Mouse (Mus musculus): Measurements from ENCODE around the gene Cd200. TPM values are rescaled to one million over a fixed set of nuclear protein-coding genes. Genes with fewer than 3 reads are reported as not detected.
A peak's percentile ranks its signal among the peaks of the same experiment; 100 is the strongest.

The Cd200 gene
- polyA plus RNA-seq, 1 experiment from 2014 or later = 28.7 TPM

DNA sequence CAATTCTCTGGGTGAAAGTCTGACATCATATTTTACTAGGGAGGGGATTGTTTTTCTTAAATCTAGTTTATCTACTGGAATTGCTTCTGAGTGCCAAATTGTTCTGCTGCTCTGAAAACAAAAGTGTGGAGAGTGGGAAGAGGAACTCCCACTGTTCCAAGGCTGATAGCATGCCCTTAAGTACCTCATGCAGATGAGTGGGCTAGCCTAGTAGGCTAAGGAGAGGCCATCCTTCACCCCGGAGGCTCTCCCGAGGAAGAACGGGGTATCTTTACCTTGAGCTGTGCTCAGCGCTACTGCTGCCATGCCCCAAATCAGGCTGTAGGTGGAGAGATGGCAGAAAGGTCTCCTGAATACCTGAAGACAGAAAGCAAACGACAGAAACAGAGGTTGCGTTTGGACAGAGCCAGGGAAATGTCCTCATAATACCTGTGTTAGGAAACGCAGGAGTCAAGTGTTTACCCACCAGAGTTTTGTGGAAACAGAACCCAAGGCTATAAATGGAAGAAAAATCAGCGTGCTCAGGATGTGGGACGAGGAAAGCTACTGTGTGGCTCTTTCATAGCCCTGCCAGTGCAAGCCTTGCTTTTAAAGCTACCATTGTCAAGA, 8.8 kb downstream of the Cd200 start:
- WGBS = 36% methylated on average over 9 of the region's 9 CpGs
- Histone ChIP-seq H3K27ac (peak overlapping the region; percentile 67), H3K36me3 (no peaks in the 10 kb centered on the region), H3K4me3 (no peak overlapping the region), H3K9me3 (replicated peaks) (no peaks in the 10 kb centered on the region), H3K9ac (no peak overlapping the region), H3K4me2 (no peak overlapping the region), H3K4me1 (replicated peaks) (peaks cover 8% of the 10 kb centered on the region), H3K27me3 (no peaks in the 10 kb centered on the region)
- ATAC-seq (replicated peaks; ENCODE audit: insufficient number of reproducible peaks, insufficient read depth, low FRiP score, low read depth) = 0 out of 2 replicates have a peak, but pooled peaks have one; percentile 55

DNA sequence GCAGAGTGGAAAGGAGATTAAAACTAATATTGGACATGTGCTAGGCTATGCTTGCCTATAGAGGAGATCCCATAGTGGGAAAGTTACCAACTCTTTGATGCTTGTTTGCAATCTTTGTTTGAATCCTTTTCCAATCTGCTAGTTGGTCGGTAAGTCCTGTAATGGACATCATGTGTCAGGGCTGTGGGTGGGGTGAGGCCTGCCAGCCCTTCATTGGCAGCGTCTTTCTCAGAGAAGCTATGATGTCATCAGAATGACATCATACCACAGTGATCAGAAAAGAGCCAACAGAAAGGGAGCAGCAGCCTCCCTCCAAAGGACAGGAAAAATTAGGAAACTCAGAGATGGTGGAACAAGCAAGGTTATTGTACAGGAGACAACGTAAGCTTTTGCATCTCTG, 9.4 kb downstream of the Cd200 start:
- peaks cover 8% of the 10 kb centered on the region for H3K4me1 ChIP-seq (replicated peaks)
- H3K27ac ChIP-seq = no peak overlapping the region
- no peaks in the 10 kb centered on the region for H3K36me3 ChIP-seq
- no peaks in the 10 kb centered on the region for H3K9me3 ChIP-seq (replicated peaks)
- WGBS = 52% methylated on average over 3 of the region's 3 CpGs
- H3K9ac ChIP-seq = no peak overlapping the region
- ATAC-seq (replicated peaks; ENCODE audit: insufficient number of reproducible peaks, insufficient read depth, low FRiP score, low read depth) = no peak
- H3K27me3 ChIP-seq = no peaks in the 10 kb centered on the region
- H3K4me2 ChIP-seq = no peak overlapping the region
- H3K4me3 ChIP-seq = no peak overlapping the region

DNA sequence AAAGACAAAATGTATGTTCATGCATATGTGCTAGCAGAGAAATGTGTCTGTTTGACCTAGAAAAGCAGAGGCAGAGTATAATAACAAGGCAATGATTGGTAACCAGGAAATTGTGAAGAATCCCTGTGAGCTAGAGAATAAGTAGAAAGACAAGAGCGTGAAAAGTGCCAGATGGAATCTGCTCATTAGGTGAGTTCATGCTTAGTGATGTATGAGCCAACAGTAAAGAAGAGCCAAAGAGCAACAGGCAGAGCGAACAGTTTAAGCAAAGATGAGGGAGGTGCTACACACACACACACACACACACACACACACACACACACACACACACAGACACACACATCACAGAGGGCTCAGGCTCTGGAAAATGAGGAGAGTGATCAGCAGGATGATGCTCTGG, 11.4 kb downstream of the Cd200 start:
- Histone ChIP-seq H3K36me3 (no peaks in the 10 kb centered on the region), H3K27ac (no peak overlapping the region), H3K9me3 (replicated peaks) (no peaks in the 10 kb centered on the region), H3K9ac (no peak overlapping the region), H3K4me3 (no peak overlapping the region), H3K4me1 (replicated peaks) (peaks cover 8% of the 10 kb centered on the region), H3K4me2 (no peak overlapping the region), H3K27me3 (no peaks in the 10 kb centered on the region)
- ATAC-seq (replicated peaks; ENCODE audit: insufficient number of reproducible peaks, insufficient read depth, low FRiP score, low read depth) = no peak
- WGBS = 81% methylated on average over 2 of the region's 2 CpGs

DNA sequence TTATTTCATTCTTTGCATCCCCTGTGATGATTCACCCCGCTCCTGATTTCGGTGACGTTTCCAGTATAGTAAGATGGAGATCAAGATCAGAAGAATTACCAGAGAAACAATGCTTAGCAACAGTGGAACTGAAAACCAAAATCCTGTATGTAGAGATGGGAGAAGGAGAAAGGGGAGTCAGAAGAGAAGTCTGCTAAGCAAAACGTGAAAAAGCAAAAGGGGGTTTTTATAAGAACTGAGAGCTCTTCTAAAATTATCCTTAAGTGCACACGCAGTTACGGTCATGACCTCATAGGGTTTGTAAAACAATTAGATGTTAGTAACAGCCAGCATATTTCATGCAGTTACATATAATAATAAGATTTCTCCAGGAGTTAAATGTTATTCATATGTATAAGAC, 16.6 kb downstream of the Cd200 start:
- 87% methylated on average over 6 of the region's 6 CpGs for WGBS
- no peak for ATAC-seq (replicated peaks; ENCODE audit: insufficient number of reproducible peaks, insufficient read depth, low FRiP score, low read depth)

DNA sequence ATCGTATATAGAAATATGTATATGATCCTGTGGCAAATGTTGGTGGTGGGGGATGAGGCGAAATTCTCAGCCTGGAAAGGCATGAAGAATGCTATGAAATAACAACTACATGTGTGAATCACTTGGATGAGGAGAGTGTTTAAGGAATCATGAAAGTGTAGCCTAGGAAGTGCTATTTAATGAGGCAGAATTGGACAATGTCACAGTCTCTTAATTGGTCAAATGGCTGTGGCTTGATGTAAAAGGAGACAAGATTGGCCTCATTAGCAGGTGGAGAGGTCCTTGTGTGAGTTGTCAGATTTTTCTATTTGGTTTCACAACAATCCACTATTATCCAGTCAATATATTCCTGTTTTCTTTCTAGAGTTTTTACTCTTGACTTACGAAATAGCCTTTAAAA, 17.2 kb downstream of the Cd200 start:
- Histone ChIP-seq H3K9ac (no peak overlapping the region), H3K4me1 (replicated peaks) (no peaks in the 10 kb centered on the region), H3K4me3 (no peak overlapping the region), H3K4me2 (no peak overlapping the region), H3K27ac (no peak overlapping the region), H3K9me3 (replicated peaks) (no peaks in the 10 kb centered on the region), H3K27me3 (no peaks in the 10 kb centered on the region), H3K36me3 (no peaks in the 10 kb centered on the region)
- no peak for ATAC-seq (replicated peaks; ENCODE audit: insufficient number of reproducible peaks, insufficient read depth, low FRiP score, low read depth)
- WGBS = 91% methylated on average over 3 of the region's 3 CpGs

More for the DNA sequence above, 16.6 kb downstream of the Cd200 start:
- Histone ChIP-seq H3K4me1 (replicated peaks) (no peaks in the 10 kb centered on the region), H3K9ac (no peak overlapping the region), H3K4me2 (no peak overlapping the region), H3K27me3 (no peaks in the 10 kb centered on the region), H3K27ac (no peak overlapping the region), H3K36me3 (no peaks in the 10 kb centered on the region), H3K4me3 (no peak overlapping the region), H3K9me3 (replicated peaks) (no peaks in the 10 kb centered on the region)

GRCm38 (mm10) chr16:45390286-45390956, 18.4 kb downstream of the Cd200 start:
- WGBS = 77% methylated on average over 5 of the region's 5 CpGs

DNA sequence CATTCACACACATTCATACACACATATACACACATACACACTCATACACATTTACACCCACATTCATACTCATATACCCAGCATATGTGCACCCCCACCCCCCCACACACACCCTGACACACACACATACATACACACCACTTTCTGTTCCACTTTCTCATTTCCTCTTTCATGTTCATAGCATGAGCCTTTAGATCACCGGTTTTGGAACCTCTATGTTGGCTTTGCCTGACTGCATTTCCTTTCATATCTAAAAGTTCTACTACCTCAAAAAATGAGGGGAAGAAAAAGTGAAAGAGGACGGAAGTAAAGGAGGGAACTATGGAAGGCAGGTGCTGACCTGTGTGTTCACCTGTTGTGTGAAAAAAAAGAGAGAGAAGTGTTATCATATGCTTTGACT, 19.0 kb downstream of the Cd200 start:
- Histone ChIP-seq H3K27me3 (no peaks in the 10 kb centered on the region), H3K36me3 (no peaks in the 10 kb centered on the region), H3K9ac (no peak overlapping the region), H3K27ac (no peak overlapping the region), H3K4me2 (no peak overlapping the region), H3K9me3 (replicated peaks) (no peaks in the 10 kb centered on the region), H3K4me1 (replicated peaks) (no peaks in the 10 kb centered on the region), H3K4me3 (no peak overlapping the region)
- no peak for ATAC-seq (replicated peaks; ENCODE audit: insufficient number of reproducible peaks, insufficient read depth, low FRiP score, low read depth)
- 77% methylated on average over 2 of the region's 2 CpGs for whole genome bisulfite sequencing

More at GRCm38 (mm10) chr16:45390286-45390956, 18.4 kb downstream of the Cd200 start:
- H3K4me1 ChIP-seq (replicated peaks) = no peaks in the 10 kb centered on the region
- H3K4me3 ChIP-seq = no peak overlapping the region
- H3K27ac ChIP-seq = no peak overlapping the region
- H3K27me3 ChIP-seq = no peaks in the 10 kb centered on the region
- H3K36me3 ChIP-seq = no peaks in the 10 kb centered on the region
- ATAC-seq (replicated peaks; ENCODE audit: insufficient number of reproducible peaks, insufficient read depth, low FRiP score, low read depth) = no peak
- H3K9me3 ChIP-seq (replicated peaks) = no peaks in the 10 kb centered on the region
- H3K4me2 ChIP-seq = no peak overlapping the region
- H3K9ac ChIP-seq = no peak overlapping the region

GRCm38 (mm10) chr16:45389041-45389440, 19.8 kb downstream of the Cd200 start:
- 78% methylated on average over 2 of the region's 2 CpGs for WGBS
- H3K27ac ChIP-seq = no peak overlapping the region
- H3K9me3 ChIP-seq (replicated peaks) = no peaks in the 10 kb centered on the region
- H3K27me3 ChIP-seq = no peaks in the 10 kb centered on the region
- H3K4me2 ChIP-seq = no peak overlapping the region
- H3K4me3 ChIP-seq = no peak overlapping the region
- no peak overlapping the region for H3K9ac ChIP-seq
- H3K4me1 ChIP-seq (replicated peaks) = no peaks in the 10 kb centered on the region
- ATAC-seq (replicated peaks; ENCODE audit: insufficient number of reproducible peaks, insufficient read depth, low FRiP score, low read depth) = no peak
- no peaks in the 10 kb centered on the region for H3K36me3 ChIP-seq

DNA sequence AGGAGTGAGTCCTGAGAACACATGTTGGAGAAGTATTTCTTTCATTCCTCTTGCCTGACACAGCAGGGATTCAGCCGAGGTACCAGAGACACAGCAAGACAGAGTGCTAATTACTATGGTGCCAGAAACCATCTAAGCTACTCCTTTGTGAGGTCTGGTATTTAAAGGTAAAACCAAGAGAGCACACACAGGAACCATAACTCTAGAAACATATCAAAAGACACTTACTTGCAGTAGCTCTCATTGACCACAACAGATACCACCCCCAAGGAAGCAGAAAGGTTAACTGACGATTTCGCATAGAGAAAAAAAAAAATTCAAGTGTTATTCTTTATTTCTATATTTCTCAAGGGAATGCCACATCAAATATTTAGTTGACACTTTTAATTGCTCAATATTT, 27.0 kb downstream of the Cd200 start:
- Histone ChIP-seq H3K27ac (no peak overlapping the region), H3K27me3 (no peaks in the 10 kb centered on the region), H3K4me2 (no peak overlapping the region), H3K4me1 (replicated peaks) (no peaks in the 10 kb centered on the region), H3K9me3 (replicated peaks) (no peaks in the 10 kb centered on the region), H3K4me3 (no peak overlapping the region), H3K36me3 (no peaks in the 10 kb centered on the region), H3K9ac (no peak overlapping the region)
- WGBS = 70% methylated on average over 3 of the region's 3 CpGs
- no peak for ATAC-seq (replicated peaks; ENCODE audit: insufficient number of reproducible peaks, insufficient read depth, low FRiP score, low read depth)

GRCm38 (mm10) chr16:45378959-45379358, 29.9 kb downstream of the Cd200 start:
- no peak overlapping the region for H3K9ac ChIP-seq
- no peak overlapping the region for H3K4me3 ChIP-seq
- no peak overlapping the region for H3K27ac ChIP-seq
- no peak overlapping the region for H3K4me2 ChIP-seq
- H3K27me3 ChIP-seq = no peaks in the 10 kb centered on the region
- ATAC-seq (replicated peaks; ENCODE audit: insufficient number of reproducible peaks, insufficient read depth, low FRiP score, low read depth) = no peak
- WGBS = 62% methylated on average over 3 of the region's 3 CpGs
- no peaks in the 10 kb centered on the region for H3K36me3 ChIP-seq
- no peaks in the 10 kb centered on the region for H3K9me3 ChIP-seq (replicated peaks)
- H3K4me1 ChIP-seq (replicated peaks) = 0 out of 2 replicates have a peak, but pooled peaks cover 2% of the 10 kb centered on the region

DNA sequence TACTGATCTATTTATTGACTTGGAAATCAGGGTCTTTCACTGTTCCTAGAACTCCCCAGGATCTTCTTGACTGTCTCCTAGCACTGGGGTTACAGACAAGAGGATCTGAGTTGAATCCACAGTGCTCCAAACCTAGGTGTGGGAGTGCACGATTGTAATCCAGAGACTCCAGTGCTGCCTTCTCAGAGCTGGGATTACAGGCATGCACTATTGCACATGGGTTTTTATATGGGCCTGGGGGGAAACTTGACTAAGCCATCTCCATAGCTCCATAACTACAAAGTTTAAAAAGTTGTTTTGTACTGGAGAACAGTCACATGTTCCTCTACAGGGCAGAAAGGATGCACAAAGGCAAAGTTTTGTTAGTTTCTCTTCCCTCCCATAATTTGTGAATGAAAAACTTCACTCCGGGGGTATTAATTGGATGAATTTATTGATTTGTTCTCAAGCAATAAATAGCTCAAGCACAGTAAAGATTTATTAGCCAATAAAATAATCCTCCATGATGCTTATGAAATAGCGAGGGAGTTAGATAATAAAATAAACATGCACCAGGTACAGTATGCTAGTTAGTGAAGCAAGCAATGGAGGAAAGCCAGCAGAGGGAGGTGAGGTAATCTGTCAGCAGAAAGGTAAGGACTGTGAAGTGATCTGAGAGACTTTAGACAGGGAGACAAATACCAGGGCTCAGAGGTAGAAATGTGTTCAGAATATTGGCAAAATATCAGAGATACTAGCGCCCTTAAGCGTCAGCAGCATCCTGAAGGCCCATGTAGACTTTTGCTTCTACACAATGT, 30.5 kb downstream of the Cd200 start:
- Histone ChIP-seq H3K36me3 (no peaks in the 10 kb centered on the region), H3K9me3 (replicated peaks) (no peaks in the 10 kb centered on the region), H3K4me2 (no peak overlapping the region), H3K9ac (no peak overlapping the region), H3K4me1 (replicated peaks) (0 out of 2 replicates have a peak, but pooled peaks cover 2% of the 10 kb centered on the region), H3K27me3 (no peaks in the 10 kb centered on the region), H3K4me3 (no peak overlapping the region), H3K27ac (no peak overlapping the region)
- WGBS = 71% methylated on average over 5 of the region's 5 CpGs
- no peak for ATAC-seq (replicated peaks; ENCODE audit: insufficient number of reproducible peaks, insufficient read depth, low FRiP score, low read depth)

Measured in heart, embryonic 15.5 days (tissue).